Mouse (Mus musculus): ENCODE results near the gene Zfp612.

DNA sequence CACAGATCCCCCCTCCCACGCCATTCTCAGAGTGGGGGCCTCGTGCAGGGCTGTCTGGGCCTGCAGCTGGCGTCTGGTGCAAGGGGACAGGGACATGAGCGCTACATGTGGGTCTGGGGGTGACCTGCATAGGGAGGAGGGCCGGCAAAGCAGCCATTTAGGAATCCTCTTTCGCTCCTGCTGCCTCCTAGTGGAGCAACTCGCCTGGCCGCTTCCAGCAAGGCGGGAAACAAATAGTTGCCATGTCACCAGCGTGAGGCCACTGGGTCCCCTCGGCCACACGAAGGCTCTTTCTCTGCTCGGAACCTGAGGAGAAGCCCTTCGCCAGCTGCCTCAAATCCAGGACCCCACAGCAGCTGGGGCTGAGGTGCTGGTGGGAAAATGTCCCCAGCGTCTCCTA is 22.1 kb downstream of the Zfp612 start:
- TF ChIP-seq POLR2A (IDR thresholded peaks at IDR 0.05; ENCODE audit: borderline replicate concordance, control insufficient read depth, low read depth, low read length) (no peak), CTCF (IDR thresholded peaks at IDR 0.05; ENCODE audit: control insufficient read depth, insufficient read depth, low read length) (no peak)
